8 mouse cellular contexts compared by ENCODE assay signal in genomic region chr12:69240876-69241275, GRCm38 (mm10). TPM values are rescaled to one million over a fixed set of nuclear protein-coding genes. Genes with fewer than 3 reads are reported as not detected.
DNase-seq lines count a peak whose midpoint lies in the region; ATAC-seq lines count a peak whose summit lies in the region.

Gene Klhdc1, plus strand, starts transcription at chr12:69241176.

- WGBS in embryonic facial prominence, embryonic 11.5 days: 69% methylated on average over 6 of the region's 6 CpGs
- WGBS in limb, embryonic 11.5 days: 65% methylated on average over 6 of the region's 6 CpGs
- 68% methylated on average over 6 of the region's 6 CpGs for WGBS in stomach, embryonic 16.5 days

- no peaks in the 10 kb centered on the region for H3K9me3 ChIP-seq in embryonic facial prominence, embryonic 11.5 days (replicated peaks; ENCODE audit: control insufficient read depth, low read length)
- H3K9me3 ChIP-seq in limb, embryonic 11.5 days (ENCODE audit: control insufficient read depth, low read length): no peaks in the 10 kb centered on the region
- no peaks in the 10 kb centered on the region for H3K9me3 ChIP-seq in stomach, embryonic 16.5 days (replicated peaks; ENCODE audit: control insufficient read depth, low read length)

- H3K27me3 ChIP-seq in embryonic facial prominence, embryonic 11.5 days (ENCODE audit: control insufficient read depth, insufficient read depth, low read length): no peaks in the 10 kb centered on the region
- H3K27me3 ChIP-seq in limb, embryonic 11.5 days (ENCODE audit: control insufficient read depth, insufficient read depth, low read length): no peaks in the 10 kb centered on the region
- H3K27me3 ChIP-seq in stomach, embryonic 16.5 days (ENCODE audit: control insufficient read depth, insufficient read depth, low read length): no peaks in the 10 kb centered on the region

- peak within 1 kb of the TSS; percentile 59 for H3K4me2 ChIP-seq in embryonic facial prominence, embryonic 11.5 days (ENCODE audit: low read depth, low read length)
- H3K4me2 ChIP-seq in limb, embryonic 11.5 days (ENCODE audit: low read depth, severe bottlenecking): peak within 1 kb of the TSS; percentile 66
- H3K4me2 ChIP-seq in stomach, embryonic 16.5 days (ENCODE audit: low read depth, low read length): peak within 1 kb of the TSS; percentile 81

- H3K27ac ChIP-seq in embryonic facial prominence, embryonic 11.5 days (replicated peaks; ENCODE audit: low read depth, low read length): peak within 1 kb of the TSS; percentile 65; the same call in 1 of the 2 replicates
- H3K27ac ChIP-seq in limb, embryonic 11.5 days (replicated peaks; ENCODE audit: low read depth, low read length): peak within 1 kb of the TSS; percentile 61; the same call in 1 of the 2 replicates
- H3K27ac ChIP-seq in stomach, embryonic 16.5 days (ENCODE audit: low read length): peak within 1 kb of the TSS; percentile 84

- DNase-seq in layer of hippocampus, adult 8-10 months (ENCODE audit: low spot score in 2 of 2): no peak
- no peak for DNase-seq in layer of hippocampus, adult 9-11 months
- no peak for DNase-seq in embryonic facial prominence, embryonic 11.5 days (ENCODE audit: low spot score)
- DNase-seq in heart, postnatal 10 days: no peak
- DNase-seq in limb, embryonic 11.5 days (ENCODE audit: low spot score): no peak
- DNase-seq in ovary, adult 18-20 months (ENCODE audit: low spot score): no peak

- peak within 1 kb of the TSS; percentile 89 for H3K9ac ChIP-seq in embryonic facial prominence, embryonic 11.5 days (replicated peaks; ENCODE audit: low read length)
- peak within 1 kb of the TSS; percentile 88 for H3K9ac ChIP-seq in limb, embryonic 11.5 days (ENCODE audit: low read length)
- peak within 1 kb of the TSS; percentile 91 for H3K9ac ChIP-seq in stomach, embryonic 16.5 days (ENCODE audit: low read length)

- no peaks in the 10 kb centered on the region for H3K4me1 ChIP-seq in embryonic facial prominence, embryonic 11.5 days (ENCODE audit: control insufficient read depth, insufficient read depth, low read length)
- no peaks in the 10 kb centered on the region for H3K4me1 ChIP-seq in limb, embryonic 11.5 days (ENCODE audit: control insufficient read depth, insufficient read depth, low read length)
- H3K4me1 ChIP-seq in stomach, embryonic 16.5 days (ENCODE audit: control insufficient read depth, insufficient read depth, low read length): peaks cover 4% of the 10 kb centered on the region; the same call in 1 of the 2 replicates

- no peak for ATAC-seq in embryonic facial prominence, embryonic 11.5 days (replicated peaks; ENCODE audit: insufficient number of reproducible peaks, low FRiP score, low TSS enrichment, low read depth)
- no peak for ATAC-seq in limb, embryonic 11.5 days (ENCODE audit: insufficient number of reproducible peaks, low FRiP score, low TSS enrichment, low read depth)
- no peak for ATAC-seq in stomach, embryonic 16.5 days (ENCODE audit: insufficient read depth, low FRiP score)
- no peak for ATAC-seq in granulocyte monocyte progenitor cell, adult 5-6 weeks (replicated peaks; ENCODE audit: poor library complexity, severe bottlenecking)

- H3K36me3 ChIP-seq in embryonic facial prominence, embryonic 11.5 days (replicated peaks; ENCODE audit: control insufficient read depth, insufficient read depth, low read depth, low read length): no peaks in the 10 kb centered on the region
- H3K36me3 ChIP-seq in limb, embryonic 11.5 days (ENCODE audit: control insufficient read depth, insufficient read depth, low read length): no peaks in the 10 kb centered on the region
- no peaks in the 10 kb centered on the region for H3K36me3 ChIP-seq in stomach, embryonic 16.5 days (ENCODE audit: control insufficient read depth, insufficient read depth, low read length)

- peak within 1 kb of the TSS; percentile 71 for H3K4me3 ChIP-seq in embryonic facial prominence, embryonic 11.5 days (ENCODE audit: low read depth, low read length)
- H3K4me3 ChIP-seq in limb, embryonic 11.5 days (ENCODE audit: low read depth, low read length): peak within 1 kb of the TSS; percentile 73
- H3K4me3 ChIP-seq in stomach, embryonic 16.5 days (replicated peaks; ENCODE audit: low read length): peak within 1 kb of the TSS; percentile 82

- intact Hi-C loops in heart, postnatal 10 days (cut with DNase I): no loop called here

RNA-seq across cellular contexts. Expression of gene Klhdc1, which starts in this region (rescaled TPM):
- 10 to 100 TPM; 16.0 to 24.5 (median 17.5) TPM for total RNA-seq in layer of hippocampus, adult 8-10 months (2022)
- 3.4 and 4.6 TPM in 2 replicates for polyA plus RNA-seq in embryonic facial prominence, embryonic 11.5 days (2014; fragmentation: Nextera tagmentation; extraction: Ambion mirVana)
- 10 to 100 TPM; 13.1 to 17.8 TPM for total RNA-seq in heart, postnatal 10 days (2021)
- polyA plus RNA-seq in limb, embryonic 11.5 days (2014; fragmentation: Nextera tagmentation; extraction: Ambion mirVana): 1.7 and 4.7 TPM in 2 replicates
- 7.2 and 7.3 TPM in 2 replicates for polyA plus RNA-seq in stomach, embryonic 16.5 days (2015; fragmentation: Nextera tagmentation; extraction: Ambion mirVana)
- 2.5 and 2.9 TPM in 2 replicates for total RNA-seq in granulocyte monocyte progenitor cell, adult 5-6 weeks (2014; fragmentation: Nextera tagmentation)
- total RNA-seq in granulocyte monocyte progenitor cell, adult 5-6 weeks (2017): 3.5 and 3.8 TPM in 2 replicates
